Mouse (Mus musculus) adipocyte (in vitro differentiated cells): ENCODE results near the gene Gm13285.
"Not testable (repeated sequence)": the region's sequence is repeated elsewhere in the genome, so short reads cannot be mapped to it uniquely, and the experiment has no call there.

Source experiments
- DNase-seq: peaks from one replicate; pipeline ENCODE4 v3.0.0-alpha.2; 2016; ENCODE audit warnings: low spot score

Gene Gm13285

GRCm38 (mm10) chr4:88799365-88799764 lies at the start of gene Gm13285:
Gm13285 (plus strand) TSS chr4:88799665.
- DNase-seq, result not testable (repeated sequence)

- DNase-seq, result no peak
Measured at GRCm38 (mm10) chr4:88749926-88750325, 49.5 kb upstream of the Gm13285 start.

- not testable (repeated sequence) for DNase-seq
Measured at GRCm38 (mm10) chr4:88754818-88755340, 44.6 kb upstream of the Gm13285 start, which contains the start of gene Gm13271. Gm13271 (plus strand) TSS chr4:88754868.

GRCm38 (mm10) chr4:88756581-88757513 lies 42.6 kb upstream of the Gm13285 start:
- not testable (repeated sequence) for DNase-seq

- not testable (repeated sequence) for DNase-seq
Measured at GRCm38 (mm10) chr4:88757628-88758031, 41.8 kb upstream of the Gm13285 start.

GRCm38 (mm10) chr4:88758751-88759150 lies 40.7 kb upstream of the Gm13285 start:
- DNase-seq, result not testable (repeated sequence)

GRCm38 (mm10) chr4:88759610-88760268 lies 39.7 kb upstream of the Gm13285 start, which contains the start of gene Gm13283:
Gm13283 (plus strand) TSS chr4:88760119.
- DNase-seq, result not testable (repeated sequence)

GRCm38 (mm10) chr4:88760431-88760830 lies 39.0 kb upstream of the Gm13285 start:
- DNase-seq, result not testable (repeated sequence)

- not testable (repeated sequence) for DNase-seq
Measured at GRCm38 (mm10) chr4:88761776-88762175, 37.7 kb upstream of the Gm13285 start.

- not testable (repeated sequence) for DNase-seq
Measured at GRCm38 (mm10) chr4:88762341-88762740, 37.1 kb upstream of the Gm13285 start.

- peak; percentile 16 for DNase-seq
Measured at GRCm38 (mm10) chr4:88763384-88764018, 36.0 kb upstream of the Gm13285 start.

- not testable (repeated sequence) for DNase-seq
Measured at GRCm38 (mm10) chr4:88773534-88773933, 25.9 kb upstream of the Gm13285 start, which contains the start of gene Gm13290. Gm13290 (plus strand) TSS chr4:88773834.

- DNase-seq, result not testable (repeated sequence)
Measured at GRCm38 (mm10) chr4:88776622-88777021, 22.8 kb upstream of the Gm13285 start, which contains the start of gene Gm13289. Gm13289 (plus strand) TSS chr4:88776922.

GRCm38 (mm10) chr4:88779550-88779949 lies 19.9 kb upstream of the Gm13285 start, which contains the start of gene Gm13272:
Gm13272 (plus strand) TSS chr4:88779850.
- not testable (repeated sequence) for DNase-seq

GRCm38 (mm10) chr4:88780320-88780719 lies 19.1 kb upstream of the Gm13285 start:
- DNase-seq, result not testable (repeated sequence)

- not testable (repeated sequence) for DNase-seq
Measured at GRCm38 (mm10) chr4:88781831-88782230, 17.6 kb upstream of the Gm13285 start, which contains the start of gene Ifnz. Ifnz (plus strand) TSS chr4:88782131.

- DNase-seq, result not testable (repeated sequence)
Measured at GRCm38 (mm10) chr4:88782335-88782734, 17.1 kb upstream of the Gm13285 start.

GRCm38 (mm10) chr4:88785409-88785808 lies 14.1 kb upstream of the Gm13285 start, which contains the start of gene Gm13276:
Gm13276 (plus strand) TSS chr4:88785709.
- DNase-seq, result not testable (repeated sequence)

- not testable (repeated sequence) for DNase-seq
Measured at GRCm38 (mm10) chr4:88788402-88788801, 11.1 kb upstream of the Gm13285 start, which contains the start of gene Gm13277. Gm13277 (plus strand) TSS chr4:88788632.

- DNase-seq, result not testable (repeated sequence)
Measured at GRCm38 (mm10) chr4:88791250-88791649, 8.2 kb upstream of the Gm13285 start, which contains the start of gene Gm13278. Gm13278 (plus strand) TSS chr4:88791550.
